Mouse (Mus musculus) forebrain, embryonic 16.5 days (tissue): ENCODE measurements at regions not wholly inside any gene's neighbourhood (a gene's known extent, or its start where the extent isn't known, plus 50 kb on each side); places are given as distances from the start of the nearest gene placed in this dataset.

Experiments used
- ATAC-seq: fragments of 200-750 bp; cut with Nextera tagmentation; 2 replicates; pipeline ENCODE4 v1.8.0; 2017; ENCODE audit warnings: mild to moderate bottlenecking, moderate library complexity
- H3K27ac ChIP-seq: fragments of 300-500 bp; sonication (generic); 2 replicates; pipeline ENCODE4 v1.5.1; 2014; ENCODE audit warnings: low read length, control low read depth
- H3K27me3 ChIP-seq: fragments of 300-500 bp; sonication (generic); replicated peaks from 2 replicates; pipeline ENCODE4 v1.6.1; 2014; ENCODE audit warnings: low read length; ENCODE audit not compliant: control insufficient read depth, insufficient read depth
- H3K36me3 ChIP-seq: fragments of 300-500 bp; sonication (generic); 2 replicates; pipeline ENCODE4 v1.6.1; 2014; ENCODE audit not compliant: control insufficient read depth, insufficient read depth
- H3K4me1 ChIP-seq: fragments of 300-500 bp; sonication (generic); replicated peaks from 2 replicates; pipeline ENCODE4 v1.6.1; 2014; ENCODE audit warnings: low read length; ENCODE audit not compliant: control insufficient read depth, insufficient read depth
- H3K4me2 ChIP-seq: fragments of 300-500 bp; sonication (generic); 2 replicates; pipeline ENCODE4 v1.6.1; 2014; ENCODE audit warnings: mild to moderate bottlenecking, low read length, control low read depth
- H3K4me3 ChIP-seq: fragments of 300-500 bp; sonication (generic); replicated peaks from 2 replicates; pipeline ENCODE4 v1.5.1; 2014; ENCODE audit warnings: mild to moderate bottlenecking, low read length, control low read depth
- H3K9ac ChIP-seq: fragments of 300-500 bp; sonication (generic); replicated peaks from 2 replicates; pipeline ENCODE4 v1.6.1; 2014; ENCODE audit warnings: low read depth, low read length, control low read depth
- H3K9me3 ChIP-seq: fragments of 300-500 bp; sonication (generic); 2 replicates; pipeline ENCODE4 v1.6.1; 2016; ENCODE audit warnings: low read length; ENCODE audit not compliant: control insufficient read depth
- WGBS: fragments of 180-500 bp; shearing (Covaris S2); extraction: QIAGEN DNeasy Blood & Tissue Kit; methylation state at CpG from one replicate; pipeline ENCODE4 v1.1.7; 2014; 5-methylcytosine and 5-hydroxymethylcytosine counted together

DNA sequence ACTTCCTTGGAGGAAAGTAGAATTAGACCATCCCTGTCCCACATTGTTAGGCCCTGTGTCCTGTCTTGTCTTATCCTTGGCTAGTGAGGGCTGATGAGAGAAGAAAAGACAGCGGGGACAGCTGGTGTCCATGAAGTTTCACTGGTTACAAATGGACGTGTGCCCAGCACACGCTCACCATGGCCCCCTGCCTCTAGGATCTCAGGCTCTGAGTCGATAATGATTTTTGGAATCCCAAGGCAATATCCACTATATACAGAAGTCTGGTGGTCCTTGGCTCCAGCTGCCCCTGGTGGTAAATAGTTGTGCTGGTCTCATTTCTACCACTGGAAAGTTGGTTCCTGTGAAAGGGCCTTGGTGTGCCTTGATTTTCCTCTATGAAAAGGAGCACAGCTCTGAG lies 51.7 kb upstream of the F13a1 start:
- no peak for ATAC-seq
- Histone ChIP-seq H3K9ac (no peak overlapping the region), H3K4me3 (no peak overlapping the region), H3K27ac (no peak overlapping the region), H3K9me3 (no peaks in the 10 kb centered on the region), H3K27me3 (no peaks in the 10 kb centered on the region), H3K4me2 (no peak overlapping the region), H3K36me3 (no peaks in the 10 kb centered on the region), H3K4me1 (peaks cover 7% of the 10 kb centered on the region)
- WGBS, result 89% methylated on average over 4 of the region's 4 CpGs
